Mouse (Mus musculus) ES-CJ7 (cell line): ENCODE results near the gene Pgr.
A peak's percentile ranks its signal among the peaks of the same experiment; 100 is the strongest.

Source experiments
- DNase-seq: peaks from one replicate; pipeline ENCODE4 v3.0.0; 2011; ENCODE audit warnings: low read depth, low spot score

Gene Pgr

GRCm38 (mm10) chr9:8899616-8900202 lies at the start of gene Pgr:
Gene Pgr (plus strand): TSS chr9:8899833.
- DNase-seq: peak; percentile 28

GRCm38 (mm10) chr9:8857455-8857854 lies 42.2 kb upstream of the Pgr start:
- DNase-seq: no peak

GRCm38 (mm10) chr9:8868511-8868910 lies 31.1 kb upstream of the Pgr start:
- no peak for DNase-seq

- DNase-seq: no peak
Measured at GRCm38 (mm10) chr9:8895205-8895604, 4.4 kb upstream of the Pgr start.

- peak; percentile 52 for DNase-seq
Measured at GRCm38 (mm10) chr9:8900203-8901012, 775 bp downstream of the Pgr start.

- DNase-seq: peak; percentile 25
Measured at GRCm38 (mm10) chr9:8901013-8901646, 1.5 kb downstream of the Pgr start.

GRCm38 (mm10) chr9:8901647-8902131 lies 2.1 kb downstream of the Pgr start:
- peak; percentile 44 for DNase-seq

GRCm38 (mm10) chr9:8902277-8902676 lies 2.6 kb downstream of the Pgr start:
- peak; percentile 6 for DNase-seq

- no peak for DNase-seq
Measured at GRCm38 (mm10) chr9:8927561-8927960, 27.9 kb downstream of the Pgr start.

- DNase-seq: no peak
Measured at GRCm38 (mm10) chr9:8937753-8938152, 38.1 kb downstream of the Pgr start.

GRCm38 (mm10) chr9:8953306-8953705 lies 53.7 kb downstream of the Pgr start:
- DNase-seq: no peak

GRCm38 (mm10) chr9:8964512-8965133 lies 65.0 kb downstream of the Pgr start:
- DNase-seq: peak; percentile 73

- DNase-seq: no peak
Measured at GRCm38 (mm10) chr9:8970240-8970639, 70.6 kb downstream of the Pgr start.

- no peak for DNase-seq
Measured at GRCm38 (mm10) chr9:8971491-8971890, 71.9 kb downstream of the Pgr start, which contains the start of gene Gm16485. Gene Gm16485 (plus strand): TSS chr9:8971791.

GRCm38 (mm10) chr9:8977775-8978174 lies 78.1 kb downstream of the Pgr start:
- no peak for DNase-seq

- no peak for DNase-seq
Measured at GRCm38 (mm10) chr9:8982315-8982714, 82.7 kb downstream of the Pgr start.

- no peak for DNase-seq
Measured at GRCm38 (mm10) chr9:8996494-8996893, 96.9 kb downstream of the Pgr start.

GRCm38 (mm10) chr9:9001170-9001569 lies 101.5 kb downstream of the Pgr start:
- no peak for DNase-seq

- DNase-seq: no peak
Measured at GRCm38 (mm10) chr9:9015108-9015507, 115.5 kb downstream of the Pgr start.
